In genomic region chr3:53258657-53259158, GRCm38 (mm10) we compare ENCODE assay signal across 11 mouse cellular contexts.
DNase-seq lines count a peak whose midpoint lies in the region; ATAC-seq lines count a peak whose summit lies in the region.
"Had no signal": no experiment of that assay in that cellular context is flagged by ENCODE, and none has a peak within 500 bp of the region (broad histone marks: within the 10 kb centered on the region; RNA-seq: fewer than 3 reads in every experiment).

No protein-coding gene starts in this region.

- H3K4me3 ChIP-seq in heart, embryonic 15.5 days: no peak overlapping the region
- no peak overlapping the region for H3K4me3 ChIP-seq in limb, embryonic 11.5 days (ENCODE audit: low read depth, low read length)
- H3K4me3 ChIP-seq: midbrain, embryonic 13.5 days had no signal

- WGBS in heart, embryonic 15.5 days: 39% methylated on average over 7 of the region's 7 CpGs
- WGBS in limb, embryonic 11.5 days: 36% methylated on average over 7 of the region's 7 CpGs

- intact Hi-C loops in heart, postnatal 14 days (cut with DNase I): no loop called here

- H3K9me3 ChIP-seq in heart, embryonic 15.5 days (replicated peaks): no peaks in the 10 kb centered on the region
- no peaks in the 10 kb centered on the region for H3K9me3 ChIP-seq in limb, embryonic 11.5 days (ENCODE audit: control insufficient read depth, low read length)
- H3K9me3 ChIP-seq: midbrain, embryonic 13.5 days had no signal

- DNase-seq in heart, postnatal 14 days: no peak
- peak; percentile 18 for DNase-seq in thymus, postnatal 14 days
- DNase-seq in thymus, postnatal 10 days (ENCODE audit: low spot score in 2 of 2): no peak
- peak; percentile 28 for DNase-seq in limb, embryonic 11.5 days (ENCODE audit: low spot score)
- peak; percentile 5 for DNase-seq in yolk sac, embryonic 10.5 days (ENCODE audit: low spot score)
- no peak for DNase-seq in spleen, postnatal 4 days (ENCODE audit: low spot score in 2 of 2)
- DNase-seq: cerebellum, adult 18-20 months had no signal

- H3K27ac ChIP-seq in heart, embryonic 15.5 days: peak overlapping the region; percentile 39
- H3K27ac ChIP-seq in limb, embryonic 11.5 days (replicated peaks; ENCODE audit: low read depth, low read length): no peak overlapping the region
- H3K27ac ChIP-seq: midbrain, embryonic 13.5 days had no signal

- peaks cover 18% of the 10 kb centered on the region for H3K4me1 ChIP-seq in heart, embryonic 15.5 days (replicated peaks)
- no peaks in the 10 kb centered on the region for H3K4me1 ChIP-seq in limb, embryonic 11.5 days (ENCODE audit: control insufficient read depth, insufficient read depth, low read length)
- H3K4me1 ChIP-seq: midbrain, embryonic 13.5 days had no signal

- H3K9ac ChIP-seq in heart, embryonic 15.5 days: no peak overlapping the region
- no peak overlapping the region for H3K9ac ChIP-seq in limb, embryonic 11.5 days (ENCODE audit: low read length)
- H3K9ac ChIP-seq: midbrain, embryonic 13.5 days had no signal

- ATAC-seq in heart, embryonic 15.5 days (replicated peaks; ENCODE audit: insufficient number of reproducible peaks, insufficient read depth, low FRiP score, low read depth): no peak
- ATAC-seq in limb, embryonic 11.5 days (ENCODE audit: insufficient number of reproducible peaks, low FRiP score, low TSS enrichment, low read depth): no peak
- no peak for ATAC-seq in inflammation-experienced regulatory T-cells, adult 6 months
- ATAC-seq: midbrain, embryonic 13.5 days had no signal

- H3K4me2 ChIP-seq in heart, embryonic 15.5 days: 0 out of 2 replicates have a peak overlapping the region, but pooled peaks have one; percentile 28
- H3K4me2 ChIP-seq in limb, embryonic 11.5 days (ENCODE audit: low read depth, severe bottlenecking): no peak overlapping the region
- H3K4me2 ChIP-seq: midbrain, embryonic 13.5 days had no signal

- H3K27me3 ChIP-seq in heart, embryonic 15.5 days: no peaks in the 10 kb centered on the region
- H3K27me3 ChIP-seq in limb, embryonic 11.5 days (ENCODE audit: control insufficient read depth, insufficient read depth, low read length): no peaks in the 10 kb centered on the region
- H3K27me3 ChIP-seq: midbrain, embryonic 13.5 days had no signal

- H3K36me3 ChIP-seq in heart, embryonic 15.5 days: peaks cover 6% of the 10 kb centered on the region
- H3K36me3 ChIP-seq in limb, embryonic 11.5 days (ENCODE audit: control insufficient read depth, insufficient read depth, low read length): no peaks in the 10 kb centered on the region
- H3K36me3 ChIP-seq: G1E; midbrain, embryonic 13.5 days had no signal

Comparison
In these comparisons a context has a peak if more than half of its experiments do, and no peak if none do; other contexts are left out.
1. DNase-seq: peak in thymus, postnatal 14 days (single experiment), limb, embryonic 11.5 days (single experiment) and yolk sac, embryonic 10.5 days (single experiment); none in heart, postnatal 14 days (0 of 2), thymus, postnatal 10 days (0 of 2) and spleen, postnatal 4 days (0 of 2).